Mouse (Mus musculus) CH12.LX (cell line): Measurements from ENCODE around the gene Slx4ip. TPM values are rescaled to one million over a fixed set of nuclear protein-coding genes. Genes with fewer than 3 reads are reported as not detected.

Experiments
- DNase-seq: peaks from one replicate; pipeline ENCODE4 v3.0.0-alpha.2; 2013; ENCODE audit errors: extremely low read depth
- H3K27ac ChIP-seq: 2 replicates; pipeline ENCODE4 v1.5.1; 2012; ENCODE audit warnings: low read depth, mild to moderate bottlenecking, control low read depth, moderate library complexity; ENCODE audit not compliant: insufficient read depth
- H3K27me3 ChIP-seq: replicated peaks from 2 replicates; pipeline ENCODE3; 2012; ENCODE audit warnings: inconsistent platforms
- H3K36me3 ChIP-seq, 2 experiments: replicated peaks in 1 of 2; 2 replicates each; pipeline versions ENCODE3 to v1.6.1; 2012; ENCODE audit warnings: inconsistent platforms in 1 of 2, low read length in 1 of 2, mild to moderate bottlenecking in 1 of 2, mixed read lengths in 1 of 2, moderate library complexity in 1 of 2; ENCODE audit not compliant: control insufficient read depth in 1 of 2, insufficient read depth in 1 of 2
- H3K4me1 ChIP-seq, 2 experiments: 2 replicates each; pipeline ENCODE4 v1.6.1; 2012; ENCODE audit warnings: inconsistent platforms in 1 of 2, moderate library complexity in 1 of 2; ENCODE audit not compliant: insufficient read depth in 2 of 2, control insufficient read depth in 1 of 2
- H3K4me2 ChIP-seq: 2 replicates; pipeline ENCODE4 v1.6.1; 2012; ENCODE audit warnings: low read depth, mild to moderate bottlenecking, control low read depth; ENCODE audit not compliant: poor library complexity, insufficient read depth, severe bottlenecking
- H3K4me3 ChIP-seq, 3 experiments: fragments of 150-350 bp in 1 of 3; sonication (generic) in 1 of 3; replicated peaks in 1 of 3; 2 replicates each; pipeline versions ENCODE3 to v1.5.1; 2011 to 2012; ENCODE audit warnings: low read depth in 2 of 3, low read length in 2 of 3, mild to moderate bottlenecking in 2 of 3, moderate library complexity in 2 of 3, control low read depth in 1 of 3, improper control_type of control experiment in 1 of 3, inconsistent platforms in 1 of 3, mixed read lengths in 1 of 3; ENCODE audit not compliant: poor library complexity in 1 of 3
- H3K79me2 ChIP-seq: replicated peaks from 2 replicates; pipeline ENCODE4 v1.6.1; 2012; ENCODE audit warnings: mild to moderate bottlenecking, moderate library complexity; ENCODE audit not compliant: control insufficient read depth, poor library complexity, insufficient read depth, severe bottlenecking; ENCODE audit errors: extremely low read depth
- H3K9ac ChIP-seq: 2 replicates; pipeline ENCODE4 v1.6.1; 2012; ENCODE audit warnings: low read depth, mild to moderate bottlenecking, control low read depth, moderate library complexity; ENCODE audit not compliant: insufficient read depth
- H3K9me3 ChIP-seq: replicated peaks from 2 replicates; pipeline ENCODE3; 2012; ENCODE audit warnings: low read length, inconsistent platforms, mixed read lengths
- BHLHE40 ChIP-seq: IDR thresholded peaks from 2 replicates; pipeline ENCODE4 v1.6.1; 2011; ENCODE audit warnings: mild to moderate bottlenecking, low read depth, low read length, improper control_type of control experiment
- CTCF ChIP-seq, 2 experiments: IDR thresholded peaks in 1 of 2; conservative IDR thresholded peaks in 1 of 2; 2 replicates each; pipeline ENCODE4 v1.5.1; 2011 to 2012; ENCODE audit warnings: low read depth in 2 of 2, low read length in 2 of 2, improper control_type of control experiment in 1 of 2, inconsistent platforms in 1 of 2, mild to moderate bottlenecking in 1 of 2, moderate library complexity in 1 of 2
- E2F4 ChIP-seq: IDR thresholded peaks from 2 replicates; pipeline ENCODE4 v1.6.1; 2011; ENCODE audit warnings: low read depth, low read length, improper control_type of control experiment; ENCODE audit not compliant: insufficient replicate concordance
- ELF1 ChIP-seq: IDR thresholded peaks from 2 replicates; pipeline ENCODE4 v1.6.1; 2014; ENCODE audit warnings: low read depth, mild to moderate bottlenecking, inconsistent platforms, low read length, improper control_type of control experiment
- EP300 ChIP-seq: IDR thresholded peaks from 2 replicates; pipeline ENCODE4 v1.6.1; 2011; ENCODE audit warnings: low read length, improper control_type of control experiment
- ETS1 ChIP-seq: conservative IDR thresholded peaks from 2 replicates; pipeline ENCODE4 v1.6.1; 2012; ENCODE audit warnings: low read depth, mild to moderate bottlenecking, inconsistent platforms, low read length, improper control_type of control experiment, moderate library complexity
- GABPA ChIP-seq: IDR thresholded peaks from 2 replicates; pipeline ENCODE4 v1.6.1; 2012; ENCODE audit warnings: low read depth, low read length, improper control_type of control experiment, inconsistent platforms; ENCODE audit not compliant: insufficient replicate concordance
- HCFC1 ChIP-seq: IDR thresholded peaks from 2 replicates; pipeline ENCODE4 v1.6.1; 2012; ENCODE audit warnings: low read depth, mild to moderate bottlenecking, inconsistent platforms, low read length, improper control_type of control experiment
- IRF4 ChIP-seq: IDR thresholded peaks from 2 replicates; pipeline ENCODE4 v1.6.1; 2014; ENCODE audit warnings: low read depth, mild to moderate bottlenecking, inconsistent platforms, low read length, improper control_type of control experiment
- JUN ChIP-seq: IDR thresholded peaks from 2 replicates; pipeline ENCODE4 v1.6.1; 2011; ENCODE audit warnings: low read depth, mild to moderate bottlenecking, low read length, improper control_type of control experiment, moderate library complexity; ENCODE audit not compliant: insufficient read depth
- JUND ChIP-seq: conservative IDR thresholded peaks from 2 replicates; pipeline ENCODE4 v1.6.1; 2011; ENCODE audit warnings: low read depth, low read length, improper control_type of control experiment
- MEF2A ChIP-seq: IDR thresholded peaks from 2 replicates; pipeline ENCODE4 v1.6.1; 2014; ENCODE audit warnings: low read depth, mild to moderate bottlenecking, inconsistent platforms, low read length, improper control_type of control experiment, borderline replicate concordance
- NELFE ChIP-seq: IDR thresholded peaks from 2 replicates; pipeline ENCODE4 v1.6.1; 2011; ENCODE audit warnings: low read depth, low read length, improper control_type of control experiment
- POLR2A ChIP-seq: IDR thresholded peaks from 2 replicates; pipeline ENCODE4 v1.6.1; 2011; ENCODE audit warnings: low read depth, mild to moderate bottlenecking, improper control_type of control experiment, low read length
- POLR2AphosphoS2 ChIP-seq: IDR thresholded peaks from 2 replicates; pipeline ENCODE4 v1.6.1; 2011; ENCODE audit warnings: low read depth, low read length, improper control_type of control experiment
- RAD21 ChIP-seq: IDR thresholded peaks from 2 replicates; pipeline ENCODE4 v1.6.1; 2011; ENCODE audit warnings: low read depth, mild to moderate bottlenecking, low read length, improper control_type of control experiment, moderate library complexity
- RCOR1 ChIP-seq: conservative IDR thresholded peaks from 2 replicates; pipeline ENCODE4 v1.6.1; 2012; ENCODE audit warnings: low read depth, mild to moderate bottlenecking, inconsistent platforms, low read length, improper control_type of control experiment
- SMC3 ChIP-seq: IDR thresholded peaks from 2 replicates; pipeline ENCODE4 v1.6.1; 2011; ENCODE audit warnings: low read depth, low read length, improper control_type of control experiment
- TCF12 ChIP-seq: IDR thresholded peaks from 2 replicates; pipeline ENCODE4 v1.6.1; 2014; ENCODE audit warnings: low read depth, mild to moderate bottlenecking, inconsistent platforms, low read length, improper control_type of control experiment
- USF2 ChIP-seq: conservative IDR thresholded peaks from 2 replicates; pipeline ENCODE4 v1.6.1; 2011; ENCODE audit warnings: low read depth, low read length, improper control_type of control experiment
- ZKSCAN1 ChIP-seq: IDR thresholded peaks from 2 replicates; pipeline ENCODE4 v1.6.1; 2012; ENCODE audit warnings: low read depth, inconsistent platforms, low read length, improper control_type of control experiment, borderline replicate concordance
- ZMIZ1 ChIP-seq: IDR thresholded peaks from 2 replicates; pipeline ENCODE4 v1.6.1; 2012; ENCODE audit warnings: low read depth, mild to moderate bottlenecking, inconsistent platforms, low read length, improper control_type of control experiment
- dilution Hi-C: fragments of 300-500 bp; cut with MboI; formaldehyde crosslinking; loops from 2 replicates; pipeline ENCODE4 v1.14.3; 2020; ENCODE audit warnings: low sequenced_read_pairs; ENCODE audit not compliant: extremely low pct_unique_long_range_greater_than_20kb, extremely low pct_ligation_motif_present
- in situ Hi-C: fragments of 300-500 bp; cut with MboI; formaldehyde crosslinking; loops from 3 replicates; pipeline ENCODE4 v1.14.3; 2019; ENCODE audit warnings: low sequenced_read_pairs, low pct_ligation_motif_present, low pct_unique_long_range_greater_than_20kb, mixed read lengths
- polyA plus RNA-seq: library from polyadenylated mRNA; unstranded; fragments of >175 nt; gene quantifications from 2 replicates; pipeline ENCODE4 v1.2.1, GENCODE M21; 2012; ENCODE audit warnings: low read depth; ENCODE audit not compliant: insufficient read length
- total RNA-seq, 2 experiments: library from RNA; depleted of rRNA; stranded (reverse); fragments of 300-350 nt in 1 of 2; fragments of >200 nt in 1 of 2; gene quantifications; 2 replicates each; pipeline ENCODE4 v1.2.3; 2012 to 2014

Slx4ip gene
- total and polyA plus RNA-seq, 3 experiments: 4.1 to 6.7 (median 4.7) TPM

DNA sequence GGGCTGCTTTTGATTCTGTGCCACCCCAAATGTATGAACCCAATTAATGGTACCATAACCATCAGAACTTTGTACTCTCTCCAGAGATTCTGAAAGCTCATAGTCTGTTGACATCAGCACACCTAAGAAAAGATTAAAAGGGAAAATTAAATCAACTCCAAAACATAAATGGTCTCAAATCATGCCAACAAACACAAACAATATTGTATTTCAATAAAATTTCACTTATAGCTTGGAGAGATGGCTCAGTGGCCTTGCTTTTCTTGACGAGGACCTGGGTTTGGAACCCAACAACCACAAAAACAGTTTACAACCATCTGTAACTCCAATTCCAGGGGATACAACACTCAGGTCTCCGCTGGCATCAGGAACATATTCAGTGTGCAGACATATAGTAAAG lies 5.4 kb upstream of the Slx4ip start, which contains the start of gene AL731706.2:
TSS of gene AL731706.2 (minus strand) at position 101 of the 400 bp plus-strand sequence.
- DNase-seq: no peak
- no peak within 1 kb of the TSS for H3K4me2 ChIP-seq
- H3K9me3 ChIP-seq: no peaks in the 10 kb centered on the region
- dilution Hi-C loops: no loop called here
- in situ Hi-C loops: no loop called here
- no peak within 1 kb of the TSS for H3K9ac ChIP-seq
- no peak within 1 kb of the TSS for H3K27ac ChIP-seq
- H3K4me3 ChIP-seq: no peak within 1 kb of the TSS
- H3K36me3 ChIP-seq: peaks cover 14 to 53% of the 10 kb centered on the region in 2 experiments
- H3K79me2 ChIP-seq: peaks cover 12% of the 10 kb centered on the region
- H3K4me1 ChIP-seq: peaks cover 0 to 25% of the 10 kb centered on the region in 2 experiments; a peak in 2 of 4 replicates
- no peaks in the 10 kb centered on the region for H3K27me3 ChIP-seq
- TF ChIP-seq NELFE: no peak
- no peak for TF ChIP-seq ZKSCAN1
- TF ChIP-seq MEF2A: no peak
- TF ChIP-seq JUN: no peak
- TF ChIP-seq JUND: no peak
- TF ChIP-seq RCOR1: no peak
- no peak for TF ChIP-seq POLR2A
- TF ChIP-seq ZMIZ1: no peak
- TF ChIP-seq EP300: no peak
- no peak for TF ChIP-seq GABPA
- no peak for TF ChIP-seq IRF4
- TF ChIP-seq ETS1: no peak
- no peak for TF ChIP-seq TCF12
- no peak for TF ChIP-seq POLR2AphosphoS2
- TF ChIP-seq ELF1: no peak
- no peak for TF ChIP-seq E2F4
- TF ChIP-seq USF2: no peak

DNA sequence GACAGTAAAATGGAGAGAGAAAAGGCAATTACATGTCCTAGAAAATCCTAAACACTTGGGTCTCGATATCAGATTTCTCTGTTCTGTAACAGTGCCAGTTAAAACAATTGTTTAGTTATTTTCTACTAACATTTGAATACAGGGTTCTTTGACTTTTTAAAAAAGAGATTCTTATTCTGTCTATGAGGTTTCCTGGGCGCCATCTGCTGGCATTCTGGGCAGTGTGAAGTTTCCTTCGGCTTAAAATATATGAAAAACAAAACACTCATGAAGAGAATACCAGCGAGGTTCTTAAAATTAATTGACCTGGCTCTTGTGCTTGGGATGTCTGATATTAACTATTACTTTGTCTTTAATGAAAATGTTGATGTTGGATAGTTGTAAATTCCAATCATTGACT lies 4.2 kb upstream of the Slx4ip start:
- Histone ChIP-seq H3K9ac (no peak overlapping the region), H3K9me3 (no peaks in the 10 kb centered on the region)
- TF ChIP-seq GABPA (no peak), BHLHE40 (no peak), NELFE (no peak), CTCF (conservative IDR thresholded peaks at IDR 0.05 in 1 of 2, IDR thresholded peaks at IDR 0.05 in 1 of 2; ENCODE audit: low read depth in 2 of 2, low read length in 2 of 2) (peak in 1 of 2 experiments; percentile 52; a peak in 2 of 4 replicates), ETS1 (no peak), SMC3 (peak; percentile 40), MEF2A (no peak), HCFC1 (no peak), RAD21 (peak; percentile 26), USF2 (no peak)
- TF ChIP-seq, all 38 proteins: peak for 3
- peak; percentile 14 for DNase-seq
- peaks cover 12% of the 10 kb centered on the region for H3K79me2 ChIP-seq
- no peaks in the 10 kb centered on the region for H3K27me3 ChIP-seq
- H3K4me3 ChIP-seq: no peak overlapping the region
- no peak overlapping the region for H3K27ac ChIP-seq
- dilution Hi-C loops (no loop called here), in situ Hi-C loops (no loop called here)
- peaks cover 0 to 25% of the 10 kb centered on the region in 2 experiments; a peak in 2 of 4 replicates for H3K4me1 ChIP-seq
- no peak overlapping the region for H3K4me2 ChIP-seq
- H3K36me3 ChIP-seq: peaks cover 7 to 42% of the 10 kb centered on the region in 2 experiments
